Comparison of ENCODE assay signal across 8 mouse cellular contexts in the genomic region with DNA sequence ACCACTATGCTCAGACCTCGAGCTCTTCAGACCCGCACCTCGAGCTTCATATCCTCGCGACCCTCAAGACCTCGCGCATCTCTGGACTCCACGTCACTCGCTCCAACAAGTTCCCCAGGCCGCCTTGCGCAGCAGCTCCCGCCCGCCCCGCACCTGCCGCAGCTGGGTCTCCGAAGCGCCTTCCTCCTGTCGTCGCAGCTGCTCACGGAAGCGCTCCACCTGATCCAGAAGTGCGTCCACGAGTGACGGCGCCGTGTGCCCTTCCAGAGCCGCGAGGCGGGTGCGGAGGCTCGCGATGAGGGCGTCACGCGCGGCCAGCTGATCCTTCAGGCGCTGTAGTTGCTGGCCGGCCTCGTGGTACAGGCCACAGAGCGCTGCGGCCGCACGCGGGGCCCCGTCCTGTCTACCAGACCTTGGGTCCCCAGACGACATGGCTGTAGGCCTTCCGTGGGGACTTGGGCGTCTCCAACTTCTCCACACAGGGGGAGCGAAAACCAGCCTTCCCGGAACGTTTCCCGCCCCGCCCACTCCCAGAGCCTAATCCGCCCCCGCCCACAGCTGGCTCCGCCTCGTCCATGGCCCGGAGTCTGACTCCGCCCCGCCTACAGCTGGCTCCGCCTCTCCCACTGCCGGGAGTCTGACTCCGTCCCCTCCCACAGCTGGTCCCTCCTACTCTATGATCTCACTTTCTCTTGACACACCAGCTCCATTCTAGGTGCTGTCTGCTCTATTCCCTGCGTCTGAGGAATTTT. TPM values are rescaled to one million over a fixed set of nuclear protein-coding genes. Genes with fewer than 3 reads are reported as not detected.
DNase-seq lines count a peak whose midpoint lies in the region; ATAC-seq and TF ChIP-seq lines count a peak whose summit lies in the region.

A gene (minus strand): TSS at position 526 of the 752 bp plus-strand sequence.

- no peaks in the 10 kb centered on the region for H3K9me3 ChIP-seq in E14TG2a.4 (ENCODE audit: low read length)
- no peaks in the 10 kb centered on the region for H3K9me3 ChIP-seq in forebrain, embryonic 13.5 days (replicated peaks)
- H3K9me3 ChIP-seq in liver, postnatal 0 days (ENCODE audit: low read length) = no peaks in the 10 kb centered on the region
- H3K9me3 ChIP-seq in neural tube, embryonic 14.5 days (ENCODE audit: control insufficient read depth, low read length) = no peaks in the 10 kb centered on the region

- peaks cover 26% of the 10 kb centered on the region for H3K4me1 ChIP-seq in E14TG2a.4 (replicated peaks; ENCODE audit: low read depth, low read length)
- H3K4me1 ChIP-seq in forebrain, embryonic 13.5 days = peaks cover 14% of the 10 kb centered on the region; the same call in 1 of the 2 replicates
- H3K4me1 ChIP-seq in liver, postnatal 0 days (ENCODE audit: insufficient read depth) = peaks cover 16% of the 10 kb centered on the region
- peaks cover 4% of the 10 kb centered on the region; the same call in 1 of the 2 replicates for H3K4me1 ChIP-seq in neural tube, embryonic 14.5 days (ENCODE audit: control insufficient read depth, insufficient read depth, low read length)

- H3K4me2 ChIP-seq in forebrain, embryonic 13.5 days = peak within 1 kb of the TSS; percentile 92
- peak within 1 kb of the TSS; percentile 97 for H3K4me2 ChIP-seq in liver, postnatal 0 days (ENCODE audit: low read depth, low read length)
- peak within 1 kb of the TSS; percentile 64 for H3K4me2 ChIP-seq in neural tube, embryonic 14.5 days (ENCODE audit: low read depth, low read length)

- H3K27ac ChIP-seq in forebrain, embryonic 13.5 days = no peak within 1 kb of the TSS
- peak within 1 kb of the TSS; percentile 61 for H3K27ac ChIP-seq in liver, postnatal 0 days (ENCODE audit: low read depth)
- no peak within 1 kb of the TSS for H3K27ac ChIP-seq in neural tube, embryonic 14.5 days (ENCODE audit: low read depth, low read length)

- intact Hi-C loops in heart, postnatal 10 days (cut with DNase I) = no loop called here

- peak within 1 kb of the TSS; percentile 69 for H3K9ac ChIP-seq in forebrain, embryonic 13.5 days
- H3K9ac ChIP-seq in liver, postnatal 0 days (replicated peaks) = peak within 1 kb of the TSS; percentile 73
- H3K9ac ChIP-seq in neural tube, embryonic 14.5 days (replicated peaks; ENCODE audit: low read depth, low read length) = peak within 1 kb of the TSS; percentile 46

- TF ChIP-seq CTCF in E14TG2a.4 (conservative IDR thresholded peaks at IDR 0.05; ENCODE audit: low read length) = no peak
- TF ChIP-seq CTCF in liver, postnatal 0 days (IDR thresholded peaks at IDR 0.05; ENCODE audit: low read depth) = no peak

- peak; percentile 96 for ATAC-seq in forebrain, embryonic 13.5 days
- peak; percentile 99 for ATAC-seq in liver, postnatal 0 days
- peak; percentile 94 for ATAC-seq in neural tube, embryonic 14.5 days (ENCODE audit: low read depth)

- no peak for TF ChIP-seq EP300 in liver, postnatal 0 days (IDR thresholded peaks at IDR 0.05; ENCODE audit: low read depth)

- peaks cover 29% of the 10 kb centered on the region for H3K27me3 ChIP-seq in E14TG2a.4 (ENCODE audit: insufficient read depth, low read length)
- H3K27me3 ChIP-seq in forebrain, embryonic 13.5 days = peaks cover 14% of the 10 kb centered on the region
- no peaks in the 10 kb centered on the region for H3K27me3 ChIP-seq in liver, postnatal 0 days (ENCODE audit: insufficient read depth, low read length)
- no peaks in the 10 kb centered on the region for H3K27me3 ChIP-seq in neural tube, embryonic 14.5 days (ENCODE audit: control insufficient read depth, insufficient read depth, low read length)

- no peaks in the 10 kb centered on the region for H3K36me3 ChIP-seq in E14TG2a.4 (ENCODE audit: insufficient read depth, low read length)
- H3K36me3 ChIP-seq in forebrain, embryonic 13.5 days (ENCODE audit: poor library complexity, severe bottlenecking) = no peaks in the 10 kb centered on the region
- H3K36me3 ChIP-seq in liver, postnatal 0 days (replicated peaks; ENCODE audit: insufficient read depth, low read length) = no peaks in the 10 kb centered on the region
- H3K36me3 ChIP-seq in neural tube, embryonic 14.5 days (ENCODE audit: control insufficient read depth, insufficient read depth, low read length) = no peaks in the 10 kb centered on the region

- peak within 1 kb of the TSS; percentile 91 for H3K4me3 ChIP-seq in E14TG2a.4 (replicated peaks; ENCODE audit: low read length)
- H3K4me3 ChIP-seq in forebrain, embryonic 13.5 days = peak within 1 kb of the TSS; percentile 62
- H3K4me3 ChIP-seq in liver, postnatal 0 days (ENCODE audit: low read depth, low read length) = peak within 1 kb of the TSS; percentile 67
- H3K4me3 ChIP-seq in neural tube, embryonic 14.5 days (ENCODE audit: low read depth, low read length) = peak within 1 kb of the TSS; percentile 48

- under 1% methylated on average over 60 of the region's 64 CpGs for WGBS in forebrain, embryonic 13.5 days
- under 1% methylated on average over 64 of the region's 64 CpGs for WGBS in large intestine, adult 2 months
- under 1% methylated on average over 64 of the region's 64 CpGs for WGBS in liver, postnatal 0 days (ENCODE audit: insufficient replicate concordance)
- WGBS in neural tube, embryonic 14.5 days = under 1% methylated on average over 63 of the region's 64 CpGs

- peak; percentile 96 for DNase-seq in c-Kit-positive CD71-positive TER-119-positive erythroid progenitor cells, embryonic 14.5 days (ENCODE audit: low spot score)
- DNase-seq in heart, postnatal 10 days = peak; percentile 98
- peak; percentile 92 for DNase-seq in large intestine, adult 2 months (ENCODE audit: low read depth, low spot score)
- DNase-seq in liver, postnatal 0 days = peak; percentile 99
- DNase-seq in testis, postnatal 10 days (ENCODE audit: low spot score) = peak; percentile 99

RNA-seq across cellular contexts. Expression of the gene that starts here (rescaled TPM):
- polyA plus RNA-seq in forebrain, embryonic 13.5 days (2015; fragmentation: Nextera tagmentation; extraction: Ambion mirVana) = 5.1 and 5.7 TPM in 2 replicates
- total RNA-seq in heart, postnatal 10 days (2021) = 1 to 10 TPM; 7.8 to 9.1 TPM
- polyA plus RNA-seq in large intestine, adult 2 months (2012; rRNA removed) = 11.5 and 13.4 TPM in 2 replicates
- polyA plus RNA-seq in liver, postnatal 0 days (2015; fragmentation: Nextera tagmentation; extraction: Ambion mirVana) = 5.3 and 5.5 TPM in 2 replicates
- 11.4 TPM in 2 replicates for polyA plus RNA-seq in neural tube, embryonic 14.5 days (2014; fragmentation: Nextera tagmentation; extraction: Ambion mirVana)
